Mouse (Mus musculus): ENCODE results near the gene Ccdc14.

The Ccdc14 gene

GRCm38 (mm10) chr16:34772445-34773032 is 82.1 kb downstream of the Ccdc14 start:
- no peak for ATAC-seq (ENCODE audit: insufficient number of reproducible peaks, low FRiP score, low TSS enrichment)

Data from cerebellum, adult (tissue).